Mouse (Mus musculus) kidney, embryonic 14.5 days (tissue): ENCODE data around the gene Ddah2. TPM values are rescaled to one million over a fixed set of nuclear protein-coding genes. Genes with fewer than 3 reads are reported as not detected.

Source experiments
- ATAC-seq: fragments of 200-750 bp; cut with Nextera tagmentation; 2 replicates; pipeline ENCODE4 v1.8.0; 2017; ENCODE audit warnings: moderate number of reproducible peaks, mild to moderate bottlenecking, moderate TSS enrichment, moderate library complexity; ENCODE audit not compliant: low FRiP score, low TSS enrichment
- H3K27ac ChIP-seq: fragments of 300-500 bp; sonication (generic); 2 replicates; pipeline ENCODE4 v1.5.1; 2014; ENCODE audit warnings: low read depth, mild to moderate bottlenecking, low read length, moderate library complexity, mixed read lengths
- H3K27me3 ChIP-seq: fragments of 300-500 bp; sonication (generic); 2 replicates; pipeline ENCODE4 v1.6.1; 2014; ENCODE audit warnings: mild to moderate bottlenecking, low read length; ENCODE audit not compliant: control insufficient read depth, insufficient read depth
- H3K36me3 ChIP-seq: fragments of 300-500 bp; sonication (generic); 2 replicates; pipeline ENCODE4 v1.6.1; 2014; ENCODE audit warnings: low read length, mixed read lengths; ENCODE audit not compliant: control insufficient read depth, insufficient read depth
- H3K4me1 ChIP-seq: fragments of 300-500 bp; sonication (generic); 2 replicates; pipeline ENCODE4 v1.6.1; 2014; ENCODE audit warnings: low read length, mixed read lengths; ENCODE audit not compliant: control insufficient read depth, insufficient read depth
- H3K4me2 ChIP-seq: fragments of 300-500 bp; sonication (generic); replicated peaks from 2 replicates; pipeline ENCODE4 v1.6.1; 2014; ENCODE audit warnings: low read depth, mild to moderate bottlenecking, low read length
- H3K4me3 ChIP-seq: fragments of 300-500 bp; sonication (generic); 2 replicates; pipeline ENCODE4 v1.5.1; 2014; ENCODE audit warnings: mild to moderate bottlenecking, low read length
- H3K9ac ChIP-seq: fragments of 300-500 bp; sonication (generic); 2 replicates; pipeline ENCODE4 v1.6.1; 2014; ENCODE audit warnings: low read depth, mild to moderate bottlenecking, low read length, moderate library complexity
- H3K9me3 ChIP-seq: fragments of 300-500 bp; sonication (generic); 2 replicates; pipeline ENCODE4 v1.6.1; 2016; ENCODE audit warnings: low read length; ENCODE audit not compliant: control insufficient read depth
- WGBS: fragments of 180-500 bp; shearing (Covaris S2); extraction: QIAGEN DNeasy Blood & Tissue Kit; methylation state at CpG from one replicate; pipeline ENCODE4 v1.1.7; 2014; 5-methylcytosine and 5-hydroxymethylcytosine counted together
- polyA plus RNA-seq: library from polyadenylated mRNA; unstranded; fragments of >200 nt; fragmentation: Nextera tagmentation; extraction: Ambion mirVana; gene quantifications from 2 replicates; pipeline ENCODE4 v1.2.1, GENCODE M21; 2014

Gene Ddah2
- polyA plus RNA-seq, 1 experiment from 2014 or later = 355 TPM

DNA sequence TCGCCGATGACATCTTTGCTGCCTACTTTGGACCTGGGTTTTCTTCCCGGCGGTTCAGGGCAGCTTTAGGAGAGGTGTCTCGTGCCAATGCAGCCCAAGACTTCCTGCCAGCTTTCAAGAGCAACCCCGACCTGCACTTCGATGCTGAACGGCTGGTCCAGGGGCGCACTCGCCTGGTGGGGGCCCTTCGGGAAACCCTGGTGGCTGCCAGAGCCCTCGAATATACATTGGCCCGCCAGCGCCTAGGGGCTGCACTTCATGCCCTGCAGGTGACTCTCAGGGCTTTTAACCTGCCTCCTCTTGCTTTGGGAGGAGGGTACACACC is 41.2 kb upstream of the Ddah2 start:
- Histone ChIP-seq H3K4me2 (no peak overlapping the region), H3K4me1 (peaks cover 6% of the 10 kb centered on the region), H3K27ac (no peak overlapping the region), H3K9me3 (no peaks in the 10 kb centered on the region), H3K4me3 (no peak overlapping the region), H3K36me3 (peaks cover 38% of the 10 kb centered on the region), H3K9ac (no peak overlapping the region), H3K27me3 (no peaks in the 10 kb centered on the region)
- WGBS = 75% methylated on average over 14 of the region's 14 CpGs
- ATAC-seq = no peak

DNA sequence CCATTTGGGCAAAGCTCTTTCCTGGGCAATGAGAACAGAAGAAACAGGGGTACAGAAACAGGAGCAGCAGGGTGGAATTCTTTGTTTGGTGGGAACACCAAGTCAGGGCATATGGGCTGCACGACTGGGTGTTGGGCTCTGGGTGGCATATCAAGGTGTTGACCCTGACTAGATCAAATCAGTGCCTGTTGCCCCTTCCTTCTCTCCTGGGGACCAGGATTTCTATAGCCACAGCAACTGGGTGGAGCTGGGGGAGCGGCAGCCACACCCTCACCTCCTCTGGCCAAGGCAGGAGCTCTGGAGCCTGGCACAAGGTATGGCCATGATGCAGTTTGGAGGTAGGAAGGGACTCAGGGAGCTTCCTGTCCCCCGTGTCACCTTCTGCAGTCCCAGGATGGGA is 40.7 kb upstream of the Ddah2 start:
- Histone ChIP-seq H3K27me3 (no peaks in the 10 kb centered on the region), H3K9ac (no peak overlapping the region), H3K4me3 (no peak overlapping the region), H3K36me3 (peaks cover 33% of the 10 kb centered on the region), H3K4me1 (peaks cover 6% of the 10 kb centered on the region), H3K9me3 (no peaks in the 10 kb centered on the region), H3K4me2 (no peak overlapping the region), H3K27ac (no peak overlapping the region)
- 89% methylated on average over 3 of the region's 3 CpGs for WGBS
- ATAC-seq = no peak

DNA sequence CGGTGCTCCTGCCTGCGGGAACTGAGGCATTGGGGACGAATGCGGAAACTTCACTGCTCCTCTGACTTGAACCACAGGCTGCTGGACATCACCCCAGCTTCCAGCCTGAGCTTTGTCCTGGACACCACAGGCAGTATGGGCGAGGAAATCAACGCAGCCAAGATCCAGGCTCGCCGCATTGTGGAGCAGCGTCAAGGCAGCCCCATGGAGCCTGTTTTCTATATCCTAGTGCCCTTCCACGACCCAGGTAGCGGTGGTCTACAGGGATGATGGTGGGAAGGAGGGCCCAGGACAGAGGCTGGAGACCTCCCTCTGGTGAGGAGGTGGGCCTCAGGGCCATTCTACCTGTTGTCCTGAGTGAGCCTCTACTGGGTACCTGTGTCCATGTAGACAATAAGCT is 38.9 kb upstream of the Ddah2 start:
- Histone ChIP-seq H3K27me3 (no peaks in the 10 kb centered on the region), H3K4me2 (no peak overlapping the region), H3K36me3 (peaks cover 16% of the 10 kb centered on the region), H3K9ac (no peak overlapping the region), H3K9me3 (no peaks in the 10 kb centered on the region), H3K4me3 (no peak overlapping the region), H3K27ac (no peak overlapping the region), H3K4me1 (peaks cover 8% of the 10 kb centered on the region)
- no peak for ATAC-seq
- 77% methylated on average over 11 of the region's 11 CpGs for WGBS

DNA sequence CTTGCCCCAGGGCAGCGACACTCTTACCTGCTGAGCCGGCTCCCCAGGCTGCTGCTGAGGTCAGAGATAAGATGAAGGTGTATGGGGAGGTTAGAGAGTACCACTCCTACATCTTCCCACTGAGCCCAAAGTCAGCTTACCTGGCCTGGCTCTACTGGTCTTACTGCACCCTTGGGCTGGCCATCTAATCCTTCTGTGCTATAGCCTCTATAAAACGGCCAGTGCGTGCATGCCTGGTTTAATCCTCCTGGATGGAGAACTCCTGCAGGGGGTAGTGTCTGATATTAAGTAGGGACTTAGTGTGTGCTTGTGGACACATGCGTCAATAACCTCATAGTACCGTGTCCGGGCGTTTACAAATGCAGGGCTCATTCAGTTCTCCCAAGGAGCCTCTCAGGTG is 38.3 kb upstream of the Ddah2 start:
- H3K4me3 ChIP-seq = no peak overlapping the region
- no peak overlapping the region for H3K9ac ChIP-seq
- ATAC-seq = no peak
- H3K9me3 ChIP-seq = no peaks in the 10 kb centered on the region
- no peak overlapping the region for H3K4me2 ChIP-seq
- H3K27me3 ChIP-seq = no peaks in the 10 kb centered on the region
- H3K4me1 ChIP-seq = peaks cover 10% of the 10 kb centered on the region
- H3K27ac ChIP-seq = no peak overlapping the region
- peaks cover 9% of the 10 kb centered on the region for H3K36me3 ChIP-seq
- WGBS = 89% methylated on average over 8 of the region's 8 CpGs

DNA sequence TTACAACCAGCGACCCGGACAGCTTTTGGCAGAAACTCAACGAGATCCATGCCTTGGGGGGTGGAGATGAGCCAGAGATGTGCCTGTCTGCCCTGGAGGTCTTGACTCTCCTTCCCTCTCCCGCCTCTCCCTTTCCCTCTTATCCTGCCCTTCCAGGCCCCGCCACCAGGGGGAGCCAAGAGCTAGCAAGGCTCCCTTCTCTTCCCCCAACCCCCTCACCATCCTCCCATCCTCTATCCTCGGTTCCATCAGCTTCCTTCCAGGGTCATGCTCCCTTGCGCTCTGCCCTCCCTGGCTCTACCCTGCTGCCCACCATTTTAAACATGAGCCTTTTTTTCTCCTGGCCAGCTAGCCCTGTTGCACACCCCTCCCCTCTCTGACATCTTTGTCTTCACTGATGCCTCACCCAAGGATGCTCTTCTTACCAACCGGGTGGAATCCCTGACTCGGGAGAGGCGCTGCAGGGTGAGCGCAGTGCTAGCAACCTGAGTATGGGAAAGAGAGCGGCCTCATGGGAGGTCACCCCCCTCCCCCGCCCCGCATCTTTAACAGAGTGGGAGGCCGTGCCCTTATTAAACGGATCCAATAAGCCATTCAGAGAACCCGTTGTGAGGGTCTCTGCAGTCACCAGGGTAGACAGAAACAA is 37.5 kb upstream of the Ddah2 start:
- H3K27me3 ChIP-seq = no peaks in the 10 kb centered on the region
- H3K9me3 ChIP-seq = no peaks in the 10 kb centered on the region
- H3K4me3 ChIP-seq = 0 out of 2 replicates have a peak overlapping the region, but pooled peaks have one; percentile 10
- peak overlapping the region; percentile 21; the same call in 1 of the 2 replicates for H3K4me2 ChIP-seq
- H3K36me3 ChIP-seq = peaks cover 2% of the 10 kb centered on the region; the same call in 1 of the 2 replicates
- H3K9ac ChIP-seq = no peak overlapping the region
- ATAC-seq = peak; percentile 70
- H3K4me1 ChIP-seq = peaks cover 14% of the 10 kb centered on the region
- 8% methylated on average over 17 of the region's 17 CpGs for WGBS
- H3K27ac ChIP-seq = peak overlapping the region; percentile 73; the same call in 1 of the 2 replicates

DNA sequence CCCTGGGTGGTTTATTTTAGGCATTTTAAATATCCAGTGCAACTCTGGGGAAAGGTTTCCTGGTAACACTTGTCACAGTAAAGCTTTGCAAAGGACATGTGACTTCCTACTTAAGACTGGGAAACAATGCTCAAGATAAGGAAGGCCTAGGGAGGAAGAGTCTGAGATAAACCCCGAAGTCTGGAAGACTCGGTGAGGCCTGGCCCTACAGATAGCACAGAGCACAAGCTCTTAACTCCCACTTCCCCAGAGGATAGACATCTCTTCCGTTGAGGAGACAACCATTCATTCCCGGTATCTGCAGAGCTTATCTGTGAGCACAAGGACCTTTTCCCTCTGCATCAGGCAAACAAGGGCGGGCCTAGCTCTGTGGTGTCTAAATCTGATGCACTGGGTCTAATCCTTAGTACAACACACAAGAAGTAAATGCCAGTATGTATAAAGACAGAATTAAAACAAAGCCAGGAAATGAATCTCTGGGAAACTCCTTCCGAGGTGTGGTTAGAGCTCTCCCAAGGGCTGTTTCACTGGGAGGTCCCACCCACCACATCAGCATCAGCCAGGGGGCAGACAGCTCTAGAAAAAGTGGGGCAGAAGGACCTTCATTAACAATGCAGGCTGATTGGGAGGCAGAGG is 36.9 kb upstream of the Ddah2 start:
- no peaks in the 10 kb centered on the region for H3K27me3 ChIP-seq
- H3K4me1 ChIP-seq = peaks cover 16% of the 10 kb centered on the region
- H3K9ac ChIP-seq = no peak overlapping the region
- no peak overlapping the region for H3K4me3 ChIP-seq
- ATAC-seq = no peak
- WGBS = 66% methylated on average over 6 of the region's 6 CpGs
- no peaks in the 10 kb centered on the region for H3K9me3 ChIP-seq
- no peak overlapping the region for H3K4me2 ChIP-seq
- peak overlapping the region; percentile 73; the same call in 1 of the 2 replicates for H3K27ac ChIP-seq
- no peaks in the 10 kb centered on the region; the same call in 1 of the 2 replicates for H3K36me3 ChIP-seq

DNA sequence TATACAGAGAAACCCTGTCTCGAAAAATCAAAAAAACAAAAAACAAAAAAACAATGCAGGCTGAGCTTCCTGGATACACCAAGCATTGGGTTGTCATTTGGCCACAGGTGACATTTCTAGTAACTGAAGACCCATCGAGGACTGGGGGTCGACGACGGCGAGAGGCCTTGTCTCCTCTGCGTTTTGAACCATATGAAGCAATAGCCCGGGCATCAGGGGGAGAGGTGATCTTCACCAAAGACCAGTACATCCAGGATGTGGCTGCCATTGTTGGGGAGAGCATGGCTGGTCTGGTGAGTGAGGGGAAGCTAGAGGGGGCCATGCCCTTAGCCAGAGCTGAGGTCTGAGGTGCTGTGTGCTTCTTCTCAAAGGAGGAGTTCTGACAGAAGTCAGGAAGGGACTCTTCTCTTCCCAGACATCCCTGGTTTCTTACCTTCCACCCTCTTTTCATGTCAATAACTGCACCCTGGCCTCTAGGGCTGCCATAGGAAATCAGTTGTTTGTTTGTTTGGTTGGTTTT is 36.2 kb upstream of the Ddah2 start:
- Histone ChIP-seq H3K36me3 (no peaks in the 10 kb centered on the region), H3K27ac (no peak overlapping the region), H3K9me3 (no peaks in the 10 kb centered on the region), H3K4me1 (peaks cover 16% of the 10 kb centered on the region), H3K27me3 (no peaks in the 10 kb centered on the region), H3K4me2 (no peak overlapping the region), H3K9ac (no peak overlapping the region), H3K4me3 (no peak overlapping the region)
- ATAC-seq = no peak
- WGBS = 92% methylated on average over 8 of the region's 8 CpGs

DNA sequence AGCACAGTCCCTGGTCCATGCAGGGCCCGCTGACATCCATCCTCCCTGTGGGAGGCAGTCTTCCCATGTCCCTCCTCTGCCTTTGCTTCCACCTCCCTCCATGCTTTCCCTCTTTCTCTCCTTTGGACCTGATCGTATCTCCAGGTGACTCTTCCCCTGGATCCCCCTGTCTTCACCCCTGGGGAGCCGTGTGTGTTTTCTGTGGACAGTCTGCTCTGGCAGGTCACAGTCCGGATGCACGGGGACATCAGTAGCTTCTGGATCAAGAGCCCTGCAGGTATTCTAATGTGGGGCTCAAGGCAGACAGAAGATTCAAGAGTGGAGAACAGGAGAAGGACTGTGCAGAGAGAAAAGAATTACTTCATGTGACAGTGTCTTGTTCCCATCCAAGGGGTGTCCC is 35.6 kb upstream of the Ddah2 start:
- Histone ChIP-seq H3K4me3 (no peak overlapping the region), H3K27ac (no peak overlapping the region), H3K9me3 (no peaks in the 10 kb centered on the region), H3K27me3 (no peaks in the 10 kb centered on the region), H3K36me3 (no peaks in the 10 kb centered on the region), H3K9ac (no peak overlapping the region), H3K4me1 (peaks cover 16% of the 10 kb centered on the region), H3K4me2 (no peak overlapping the region)
- ATAC-seq = no peak
- WGBS = 85% methylated on average over 5 of the region's 5 CpGs

DNA sequence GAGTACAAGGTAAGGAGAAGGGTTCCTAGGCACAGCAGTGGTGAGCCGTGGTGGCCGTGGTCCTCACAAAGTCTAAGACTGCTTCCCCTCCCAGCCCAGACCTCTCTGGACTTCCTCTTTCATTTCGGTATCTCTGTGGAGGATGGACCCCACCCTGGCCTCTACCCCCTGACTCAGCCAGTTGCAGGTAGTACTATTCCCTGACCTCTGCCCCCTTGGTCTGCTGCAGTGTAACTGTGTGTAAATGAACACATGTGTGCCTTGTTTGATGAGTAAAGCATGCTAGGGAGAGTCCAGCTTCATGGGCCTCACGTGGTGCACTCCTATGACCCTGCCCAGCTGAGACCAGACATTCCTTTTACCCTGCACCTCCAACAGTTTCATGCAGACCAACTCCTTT is 35.1 kb upstream of the Ddah2 start:
- Histone ChIP-seq H3K27ac (no peak overlapping the region), H3K4me3 (no peak overlapping the region)
- ATAC-seq = no peak

More for the DNA sequence above, 35.1 kb upstream of the Ddah2 start:
- H3K9ac ChIP-seq = no peak overlapping the region
- H3K27me3 ChIP-seq = no peaks in the 10 kb centered on the region
- no peak overlapping the region for H3K4me2 ChIP-seq
- WGBS = 70% methylated on average over 4 of the region's 4 CpGs
- peaks cover 16% of the 10 kb centered on the region for H3K4me1 ChIP-seq
- H3K36me3 ChIP-seq = no peaks in the 10 kb centered on the region
- no peaks in the 10 kb centered on the region for H3K9me3 ChIP-seq
